Mouse (Mus musculus) neural tube, embryonic 14.5 days (tissue): ENCODE results near the gene Txnrd2. TPM values are rescaled to one million over a fixed set of nuclear protein-coding genes. Genes with fewer than 3 reads are reported as not detected.

Source experiments
- ATAC-seq: fragments of 200-750 bp; cut with Nextera tagmentation; 2 replicates; pipeline ENCODE4 v1.8.0; 2017; ENCODE audit warnings: low read depth, mild to moderate bottlenecking, moderate TSS enrichment, moderate library complexity
- H3K27ac ChIP-seq: fragments of 300-500 bp; sonication (generic); 2 replicates; pipeline ENCODE4 v1.5.1; 2014; ENCODE audit warnings: low read depth, mild to moderate bottlenecking, control low read depth, low read length, moderate library complexity, mixed read lengths
- H3K27me3 ChIP-seq: fragments of 300-500 bp; sonication (generic); 2 replicates; pipeline ENCODE4 v1.6.1; 2014; ENCODE audit warnings: low read length; ENCODE audit not compliant: control insufficient read depth, insufficient read depth
- H3K36me3 ChIP-seq: fragments of 300-500 bp; sonication (generic); 2 replicates; pipeline ENCODE4 v1.6.1; 2014; ENCODE audit warnings: low read length, mixed read lengths; ENCODE audit not compliant: control insufficient read depth, insufficient read depth
- H3K4me1 ChIP-seq: fragments of 300-500 bp; sonication (generic); 2 replicates; pipeline ENCODE4 v1.6.1; 2014; ENCODE audit warnings: low read length; ENCODE audit not compliant: control insufficient read depth, insufficient read depth
- H3K4me2 ChIP-seq: fragments of 300-500 bp; sonication (generic); 2 replicates; pipeline ENCODE4 v1.6.1; 2014; ENCODE audit warnings: mild to moderate bottlenecking, low read depth, low read length, control low read depth
- H3K4me3 ChIP-seq: fragments of 300-500 bp; sonication (generic); 2 replicates; pipeline ENCODE4 v1.5.1; 2014; ENCODE audit warnings: low read depth, low read length, control low read depth, mixed read lengths
- H3K9ac ChIP-seq: fragments of 300-500 bp; sonication (generic); replicated peaks from 2 replicates; pipeline ENCODE4 v1.6.1; 2014; ENCODE audit warnings: low read depth, mild to moderate bottlenecking, control low read depth, low read length, mixed read lengths
- H3K9me3 ChIP-seq: fragments of 300-500 bp; sonication (generic); 2 replicates; pipeline ENCODE4 v1.6.1; 2016; ENCODE audit warnings: low read length; ENCODE audit not compliant: control insufficient read depth
- WGBS: fragments of 180-500 bp; shearing (Covaris S2); extraction: QIAGEN DNeasy Blood & Tissue Kit; methylation state at CpG from one replicate; pipeline ENCODE4 v1.1.7; 2014; 5-methylcytosine and 5-hydroxymethylcytosine counted together
- polyA plus RNA-seq: library from polyadenylated mRNA; unstranded; fragments of >200 nt; fragmentation: Nextera tagmentation; extraction: Ambion mirVana; gene quantifications from 2 replicates; pipeline ENCODE4 v1.2.1, GENCODE M21; 2014

Txnrd2 gene
- polyA plus RNA-seq, 1 experiment from 2014 or later: 25.4 TPM

DNA sequence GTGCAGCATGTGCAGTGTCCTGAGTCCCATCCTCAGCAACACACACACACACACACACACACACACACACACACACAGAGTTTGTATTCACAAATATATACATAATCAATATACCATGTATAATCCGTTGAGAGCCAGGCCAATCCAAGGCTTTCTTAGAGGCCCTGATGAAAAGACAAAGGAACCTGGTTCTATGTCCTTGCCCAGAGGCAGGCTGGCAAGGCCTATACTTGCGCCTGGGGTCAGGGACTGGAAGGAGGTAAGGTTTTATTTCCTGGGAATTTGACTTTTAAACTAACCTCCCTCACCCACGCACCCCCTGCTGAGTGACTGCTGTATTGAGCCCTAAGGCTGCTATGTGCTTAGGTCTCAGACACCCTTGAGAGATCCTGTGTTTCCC is 5.6 kb upstream of the Txnrd2 start:
- H3K4me2 ChIP-seq: no peak overlapping the region
- H3K27me3 ChIP-seq: no peaks in the 10 kb centered on the region
- no peak for ATAC-seq
- no peak overlapping the region for H3K27ac ChIP-seq
- H3K4me1 ChIP-seq: peaks cover 15% of the 10 kb centered on the region; the same call in 1 of the 2 replicates
- H3K9me3 ChIP-seq: no peaks in the 10 kb centered on the region
- H3K4me3 ChIP-seq: no peak overlapping the region
- no peaks in the 10 kb centered on the region for H3K36me3 ChIP-seq
- H3K9ac ChIP-seq: no peak overlapping the region
- 64% methylated on average over 3 of the region's 3 CpGs for WGBS

GRCm38 (mm10) chr16:18423203-18423914 is 2.8 kb upstream of the Txnrd2 start:
- Histone ChIP-seq H3K9ac (no peak overlapping the region), H3K9me3 (no peaks in the 10 kb centered on the region), H3K4me3 (no peak overlapping the region), H3K4me1 (peaks cover 22% of the 10 kb centered on the region), H3K4me2 (no peak overlapping the region), H3K36me3 (no peaks in the 10 kb centered on the region), H3K27ac (no peak overlapping the region), H3K27me3 (no peaks in the 10 kb centered on the region)
- 83% methylated on average over 7 of the region's 7 CpGs for WGBS
- no peak for ATAC-seq

DNA sequence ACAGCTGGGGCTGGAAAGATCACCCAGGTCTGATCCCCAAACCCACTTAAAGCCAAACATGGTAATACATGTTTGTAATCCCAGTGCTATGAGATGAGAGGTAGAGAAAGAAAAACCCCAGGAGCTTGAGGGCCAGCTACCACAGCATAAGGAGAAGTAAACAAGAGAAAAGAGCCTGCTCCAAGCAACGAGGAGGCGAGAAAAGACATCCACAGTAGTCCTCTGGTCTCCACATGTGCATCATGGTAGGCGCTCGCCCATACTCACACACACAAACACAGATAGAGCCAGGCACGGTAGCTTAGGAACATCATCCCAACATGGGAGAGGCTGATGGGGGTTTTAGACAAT is 2.3 kb upstream of the Txnrd2 start:
- no peak for ATAC-seq
- no peak overlapping the region for H3K9ac ChIP-seq
- H3K4me1 ChIP-seq: peaks cover 22% of the 10 kb centered on the region
- WGBS: 83% methylated on average over 5 of the region's 5 CpGs
- no peaks in the 10 kb centered on the region for H3K36me3 ChIP-seq
- no peaks in the 10 kb centered on the region for H3K27me3 ChIP-seq
- no peak overlapping the region for H3K4me2 ChIP-seq
- H3K9me3 ChIP-seq: no peaks in the 10 kb centered on the region
- H3K4me3 ChIP-seq: no peak overlapping the region
- no peak overlapping the region for H3K27ac ChIP-seq

DNA sequence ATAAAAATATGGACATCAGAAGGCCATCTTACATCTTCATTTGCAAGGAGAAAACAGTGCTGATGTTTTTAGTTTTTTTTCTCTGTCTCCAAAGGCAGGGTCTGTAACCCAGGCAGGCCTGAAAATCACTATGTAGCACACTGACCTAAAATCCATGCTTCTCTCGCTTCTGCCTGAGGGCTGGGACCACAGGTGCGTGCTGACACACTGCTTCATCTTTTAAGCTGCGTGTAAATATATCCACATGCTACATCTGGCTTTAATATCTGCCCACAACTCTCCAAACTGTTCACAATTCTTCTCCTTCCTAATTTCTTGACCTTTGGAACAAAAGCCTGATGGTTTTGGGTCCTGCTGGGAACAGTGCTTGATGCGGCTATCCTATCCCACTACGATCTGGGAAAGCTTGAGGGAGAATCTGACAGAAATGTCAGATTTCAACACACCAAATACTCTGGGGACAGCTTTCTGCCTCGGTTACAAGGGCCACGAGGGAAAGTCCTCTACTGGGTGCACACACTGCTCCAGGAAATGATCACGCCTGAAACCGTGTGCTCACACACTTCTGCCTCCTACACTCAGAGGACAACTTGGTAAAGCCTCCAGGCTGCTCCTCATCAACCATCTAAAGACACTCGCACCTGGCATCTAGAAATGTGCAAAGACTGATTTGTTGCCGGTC is 1.7 kb upstream of the Txnrd2 start:
- peak overlapping the region; percentile 82 for H3K4me2 ChIP-seq
- H3K9me3 ChIP-seq: no peaks in the 10 kb centered on the region
- no peak for ATAC-seq
- 73% methylated on average over 11 of the region's 11 CpGs for WGBS
- H3K36me3 ChIP-seq: no peaks in the 10 kb centered on the region
- H3K27ac ChIP-seq: no peak overlapping the region
- H3K9ac ChIP-seq: no peak overlapping the region
- H3K4me3 ChIP-seq: no peak overlapping the region
- peaks cover 22% of the 10 kb centered on the region for H3K4me1 ChIP-seq
- no peaks in the 10 kb centered on the region for H3K27me3 ChIP-seq

DNA sequence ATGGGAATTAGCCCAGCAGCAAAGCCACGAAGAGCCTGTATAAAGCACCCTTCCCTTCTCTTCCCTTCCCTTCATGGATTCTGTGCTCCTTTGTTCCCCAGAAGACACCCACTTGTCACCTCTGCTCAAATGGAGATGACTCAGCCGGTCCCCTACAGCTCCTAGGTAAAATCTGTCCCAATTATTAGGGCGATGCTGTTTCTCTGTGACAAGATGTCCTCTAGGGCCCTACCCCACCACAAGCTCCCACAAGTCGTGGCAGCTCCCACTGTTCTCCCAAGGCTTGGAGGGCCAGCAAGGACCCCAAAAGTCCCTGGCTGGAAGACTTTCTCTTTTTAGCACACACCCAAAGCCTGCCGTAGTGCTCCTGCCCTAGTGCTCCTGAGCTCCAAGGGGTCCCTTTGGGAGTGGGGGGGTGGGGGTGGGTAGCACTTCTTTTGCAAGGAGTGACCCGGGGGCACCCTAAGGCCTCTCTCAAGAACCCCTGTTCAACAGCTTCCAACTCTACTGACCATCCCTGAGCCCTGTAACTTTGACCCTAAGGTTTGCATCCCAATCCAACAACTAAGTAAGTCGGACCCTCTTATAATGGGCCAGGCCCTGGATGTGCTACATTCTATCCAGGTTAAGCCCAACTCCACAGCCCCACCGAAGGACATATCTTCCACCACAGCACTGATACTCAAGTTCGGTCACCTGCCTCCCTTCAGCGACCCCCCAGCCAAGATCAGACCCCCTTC is 539 bp upstream of the Txnrd2 start:
- no peak overlapping the region for H3K27ac ChIP-seq
- ATAC-seq: peak; percentile 49
- H3K9me3 ChIP-seq: no peaks in the 10 kb centered on the region
- no peaks in the 10 kb centered on the region for H3K36me3 ChIP-seq
- peak overlapping the region; percentile 79 for H3K4me3 ChIP-seq
- peak overlapping the region; percentile 88 for H3K9ac ChIP-seq
- peaks cover 22% of the 10 kb centered on the region for H3K4me1 ChIP-seq
- peak overlapping the region; percentile 82 for H3K4me2 ChIP-seq
- no peaks in the 10 kb centered on the region for H3K27me3 ChIP-seq
- 18% methylated on average over 10 of the region's 10 CpGs for WGBS

- Histone ChIP-seq H3K4me1 (peaks cover 22% of the 10 kb centered on the region), H3K4me2 (peak within 1 kb of the TSS; percentile 82), H3K27ac (peak within 1 kb of the TSS; percentile 44; the same call in 1 of the 2 replicates), H3K27me3 (no peaks in the 10 kb centered on the region), H3K9me3 (no peaks in the 10 kb centered on the region), H3K4me3 (peak within 1 kb of the TSS; percentile 79), H3K36me3 (no peaks in the 10 kb centered on the region), H3K9ac (peak within 1 kb of the TSS; percentile 88)
- 0 out of 2 replicates have a peak, but pooled peaks have one; percentile 1 for ATAC-seq
- WGBS: 58% methylated on average over 5 of the region's 5 CpGs
Observed at GRCm38 (mm10) chr16:18426802-18427280, 657 bp downstream of the Txnrd2 start, which contains the start of gene Comt. TSS of gene Comt (minus strand) at chr16:18426852.

DNA sequence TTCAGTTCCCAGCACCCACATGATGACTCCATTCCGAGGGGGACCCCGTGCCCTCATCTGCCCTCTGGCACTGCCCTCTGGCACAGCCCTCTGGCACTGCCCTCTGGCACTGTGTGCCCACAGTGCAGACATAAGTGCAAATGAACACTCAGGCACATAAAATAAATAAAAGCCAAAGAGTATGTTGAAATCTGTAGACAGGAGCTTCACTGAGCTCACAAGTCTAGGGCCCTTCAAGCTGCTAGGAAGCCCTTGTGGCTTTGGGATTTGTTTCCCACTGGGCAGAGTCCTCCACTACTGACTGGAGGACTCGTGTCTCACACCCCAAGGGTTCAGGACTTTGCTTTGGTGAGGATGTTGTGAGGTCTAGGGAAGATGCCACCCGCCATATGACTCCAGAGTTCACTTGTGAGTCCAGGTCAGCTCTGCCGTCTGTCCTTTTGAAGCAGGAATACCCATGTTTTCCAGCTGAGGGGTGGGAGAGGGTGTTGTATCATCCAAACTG is 1.9 kb downstream of the Txnrd2 start:
- Histone ChIP-seq H3K36me3 (no peaks in the 10 kb centered on the region), H3K9me3 (no peaks in the 10 kb centered on the region), H3K9ac (no peak overlapping the region), H3K27me3 (no peaks in the 10 kb centered on the region), H3K4me1 (peaks cover 22% of the 10 kb centered on the region), H3K4me3 (no peak overlapping the region), H3K4me2 (no peak overlapping the region), H3K27ac (no peak overlapping the region)
- WGBS: 86% methylated on average over 5 of the region's 5 CpGs
- no peak for ATAC-seq

- Histone ChIP-seq H3K9ac (no peak overlapping the region), H3K4me3 (no peak overlapping the region), H3K36me3 (no peaks in the 10 kb centered on the region), H3K27me3 (no peaks in the 10 kb centered on the region), H3K27ac (no peak overlapping the region), H3K9me3 (no peaks in the 10 kb centered on the region), H3K4me1 (peaks cover 22% of the 10 kb centered on the region), H3K4me2 (no peak overlapping the region)
- 95% methylated on average over 7 of the region's 7 CpGs for WGBS
- no peak for ATAC-seq
Observed at GRCm38 (mm10) chr16:18428516-18429042, 2.4 kb downstream of the Txnrd2 start.
